Mouse (Mus musculus) embryonic stem cell, embryonic (primary cell): ENCODE results near the gene 1520401A03Rik.

ENCODE experiments used
- CTCF ChIA-PET, 4 experiments: fragments of 300-600 bp in 2 of 4; fragments of 350-600 bp in 2 of 4; sonication (Branson Sonifier 250); formaldehyde crosslinking; loops; one replicate each; lab custom pipeline; 2022; ENCODE audit warnings: inconsistent platforms in 2 of 4; lab: Charles Lee
- POLR2A ChIA-PET, 4 experiments: fragments of 300-600 bp in 2 of 4; fragments of 350-600 bp in 2 of 4; sonication (Branson Sonifier 250); formaldehyde crosslinking; loops; one replicate each; lab custom pipeline; 2022; ENCODE audit warnings: antibody characterized with exemption in 4 of 4, inconsistent platforms in 1 of 4; lab: Charles Lee

The 1520401A03Rik gene

GRCm38 (mm10) chr17:23738836-23739201 lies 16.2 kb upstream of the 1520401A03Rik start:
- POLR2A ChIA-PET, result interaction anchor here in 3 of 4 experiments (0.5 to 15.7 kb wide), 15 partner anchors 7 to 248 kb away, joined by 3 to 197 read pairs (median 4); partner anchors contain the start of genes 1520401A03Rik (in 2 of the 3), Pkmyt1 (in 2 of the 3), Prss32 (in 2 of the 3) and Prss41 (in 2 of the 3)

DNA sequence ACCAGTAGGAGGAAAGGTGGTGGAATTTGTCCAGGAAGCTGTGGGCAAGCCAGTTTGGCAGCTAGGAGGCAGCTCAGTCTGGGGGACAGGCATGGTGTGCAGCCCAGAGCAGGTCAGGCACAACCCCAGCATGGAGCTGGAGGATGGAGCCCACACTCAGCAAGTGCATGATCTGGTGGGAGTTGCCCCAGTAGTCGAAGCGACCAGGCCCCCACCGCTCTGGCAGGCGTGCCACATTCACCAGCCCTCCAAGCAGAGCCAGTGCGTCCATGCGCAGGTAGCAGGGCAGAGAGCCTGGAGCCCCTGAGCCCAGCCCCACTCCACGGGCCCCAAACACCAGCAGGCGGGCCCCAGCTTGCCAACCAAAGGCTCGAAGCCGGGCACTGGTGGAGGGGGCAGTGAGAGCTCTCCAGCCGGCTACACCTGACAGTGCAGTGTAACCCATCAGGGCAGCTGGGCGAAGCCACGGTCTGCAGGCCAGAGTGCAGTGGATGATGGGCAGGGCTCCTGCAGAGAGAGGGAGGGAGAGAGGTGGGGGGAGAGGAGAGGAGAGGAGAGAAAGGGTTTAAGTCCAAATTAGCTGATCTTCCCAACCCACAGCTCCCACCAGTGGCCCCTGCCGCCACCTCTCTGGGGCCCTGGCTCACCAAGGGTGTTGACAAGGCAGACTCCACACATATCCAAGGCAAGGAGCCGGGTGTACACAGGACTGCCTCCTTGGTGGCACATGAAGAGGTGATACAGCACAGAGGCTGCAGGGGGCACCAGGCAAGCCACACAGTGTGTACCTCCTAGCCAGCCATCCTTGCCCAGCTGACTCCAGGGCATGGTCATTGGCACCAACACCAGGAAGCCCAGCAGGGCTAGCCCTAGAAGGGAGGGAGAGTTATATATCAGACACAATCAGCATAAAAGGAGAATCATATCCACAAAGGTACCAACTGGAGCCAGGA lies 15.2 kb upstream of the 1520401A03Rik start:
- ChIA-PET POLR2A (interaction anchor here in 3 of 4 experiments (0.7 to 15.7 kb wide), 12 partner anchors 8 to 137 kb away, joined by 3 to 197 read pairs (median 4); partner anchors contain the start of genes 1520401A03Rik (in 2 of the 3), Pkmyt1 (in 2 of the 3), Prss32 (in 1 of the 3) and Prss41 (in 1 of the 3)), CTCF (interaction anchor here (0.5 to 3.2 kb wide), 14 partner anchors 9 to 757 kb away, joined by 3 to 29 read pairs (median 4); partner anchors contain the start of gene Prss41 (in 1 of the 4))

More at GRCm38 (mm10) chr17:23738836-23739201, 16.2 kb upstream of the 1520401A03Rik start:
- CTCF ChIA-PET, result interaction anchor here in 3 of 4 experiments (0.6 to 3.2 kb wide), 16 partner anchors 9 to 756 kb away, joined by 3 to 29 read pairs (median 4); partner anchors contain the start of genes Prss32 (in 2 of the 3) and Prss41 (in 2 of the 3)

- ChIA-PET POLR2A (interaction anchor here (0.5 to 15.7 kb wide), 11 partner anchors 9 to 507 kb away, joined by 3 to 197 read pairs (median 3); partner anchors contain the start of genes 1520401A03Rik (in 1 of the 4), Pkmyt1 (in 1 of the 4), Prss32 (in 1 of the 4) and Prss41 (in 1 of the 4)), CTCF (interaction anchor here in 1 of 4 experiments (2.4 kb wide), 1 partner anchor 109 kb away, joined by 5 read pairs; the partner anchor contains the start of gene Prss32)
These were observed 11.8 kb upstream of the 1520401A03Rik start for GRCm38 (mm10) chr17:23734341-23734740.

- CTCF ChIA-PET, result interaction anchor here in 1 of 4 experiments (1.4 kb wide), 1 partner anchor 18 kb away, joined by 4 read pairs; no protein-coding TSS in a partner anchor
- POLR2A ChIA-PET, result interaction anchor here in 3 of 4 experiments (1.1 to 16.9 kb wide), 4 partner anchors 10 to 99 kb away, joined by 3 to 197 read pairs (median 43); partner anchors contain the start of genes Paqr4 (in 3 of the 3), Elob (in 1 of the 3) and Kremen2 (in 1 of the 3)
These were observed 7.9 kb upstream of the 1520401A03Rik start for GRCm38 (mm10) chr17:23730441-23730840.

GRCm38 (mm10) chr17:23726758-23727142 lies 4.2 kb upstream of the 1520401A03Rik start:
- ChIA-PET CTCF (interaction anchor here in 3 of 4 experiments (0.5 to 2.8 kb wide), 10 partner anchors 12 to 123 kb away, joined by 3 to 14 read pairs (median 4); partner anchors contain the start of genes Prss32 (in 3 of the 3) and Prss41 (in 3 of the 3)), POLR2A (interaction anchor here in 3 of 4 experiments (0.8 to 16.9 kb wide), 29 partner anchors 10 to 186 kb away, joined by 3 to 197 read pairs (median 4); partner anchors contain the start of genes Paqr4 (in 2 of the 3), Flywch2 (in 1 of the 3), Kremen2 (in 1 of the 3) and Prss32 (in 1 of the 3))

DNA sequence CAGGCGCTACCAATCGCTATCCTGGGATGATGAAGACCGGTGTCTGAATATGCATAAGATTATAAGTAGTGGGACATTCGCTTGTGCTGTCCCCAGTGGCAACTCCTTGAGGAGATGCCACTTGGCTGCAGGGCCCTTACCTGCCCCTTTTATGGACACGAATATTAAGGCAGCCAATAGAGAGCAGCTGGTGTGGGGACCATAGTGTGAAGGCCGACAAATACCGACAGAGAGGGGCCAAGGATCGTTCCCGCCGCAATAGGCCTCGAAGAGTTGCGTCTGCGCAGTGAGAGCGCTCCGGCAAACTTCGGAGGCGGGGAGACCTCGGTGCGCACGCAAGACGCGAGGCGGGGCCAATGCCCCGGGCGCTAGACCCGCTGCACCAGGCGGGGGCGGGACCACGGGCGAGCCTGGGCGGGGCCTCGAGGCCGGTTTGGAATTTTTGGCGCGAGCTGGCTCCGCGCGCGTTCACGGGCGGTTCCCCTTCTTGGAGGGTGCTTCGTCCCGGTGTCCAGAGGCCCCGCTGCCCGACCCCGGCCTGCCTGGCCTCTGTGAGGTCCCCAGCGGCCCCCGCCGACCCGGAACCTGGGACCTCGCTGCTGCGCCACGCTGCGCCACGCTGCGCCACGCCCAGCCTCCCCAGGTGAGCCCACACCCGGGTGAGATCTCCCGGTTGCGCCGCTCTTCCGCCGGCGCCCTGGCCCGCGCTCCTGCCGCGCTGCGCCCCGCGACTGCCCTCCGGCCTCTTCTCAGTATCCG lies 3.6 kb upstream of the 1520401A03Rik start, which contains the start of gene Pkmyt1:
Gene Pkmyt1 (plus strand): TSS at position 338 of the 759 bp plus-strand sequence.
- ChIA-PET POLR2A (interaction anchor here (0.6 to 16.9 kb wide), 42 partner anchors 8 to 185 kb away, joined by 3 to 197 read pairs (median 4); partner anchors contain the start of genes Paqr4 (in 3 of the 4), Kremen2 (in 1 of the 4), Prss32 (in 1 of the 4) and Prss41 (in 1 of the 4)), CTCF (interaction anchor here in 3 of 4 experiments (0.5 to 2.8 kb wide), 12 partner anchors 20 to 123 kb away, joined by 3 to 14 read pairs (median 3); partner anchors contain the start of genes Prss32 (in 3 of the 3) and Prss41 (in 3 of the 3))

DNA sequence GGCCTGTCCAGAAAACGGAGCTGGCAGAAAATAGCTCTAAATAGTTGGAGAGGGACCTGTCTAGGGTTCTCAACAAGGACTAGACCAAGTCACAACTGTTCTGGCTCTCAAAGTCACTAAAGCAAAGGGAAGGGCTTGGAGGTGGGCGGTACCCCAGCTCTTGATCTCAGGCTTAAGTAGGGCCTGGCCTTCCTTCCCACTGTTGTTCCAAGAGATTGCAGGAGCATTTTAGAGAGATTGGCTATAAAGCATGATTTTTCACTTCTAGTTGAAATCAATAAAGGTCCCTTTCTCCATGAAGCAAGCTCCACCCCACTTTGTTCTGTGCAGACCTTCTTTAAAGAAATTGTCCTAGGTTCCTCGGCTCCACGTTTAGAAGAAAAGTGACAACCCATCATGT lies 2.9 kb upstream of the 1520401A03Rik start:
- POLR2A ChIA-PET, result interaction anchor here in 3 of 4 experiments (0.6 to 16.9 kb wide), 27 partner anchors 8 to 166 kb away, joined by 3 to 197 read pairs (median 4); partner anchors contain the start of genes Paqr4 (in 3 of the 3), Kremen2 (in 1 of the 3) and Tnfrsf12a (in 1 of the 3)

GRCm38 (mm10) chr17:23721886-23722285 lies 697 bp downstream of the 1520401A03Rik start:
- ChIA-PET CTCF (interaction anchor here (0.5 to 4.3 kb wide), 8 partner anchors 15 to 272 kb away, joined by 3 to 24 read pairs (median 4); partner anchors contain the start of genes Prss32 (in 1 of the 4) and Prss41 (in 1 of the 4)), POLR2A (interaction anchor here in 2 of 4 experiments (1.1 to 16.9 kb wide), 7 partner anchors 15 to 123 kb away, joined by 3 to 197 read pairs (median 4); partner anchors contain the start of genes Paqr4 (in 2 of the 2), Flywch1 (in 1 of the 2), Kremen2 (in 1 of the 2) and Zfp13 (in 1 of the 2))

More for the DNA sequence above, 2.9 kb upstream of the 1520401A03Rik start:
- CTCF ChIA-PET, result interaction anchor here in 3 of 4 experiments (0.5 to 2.8 kb wide), 7 partner anchors 22 to 122 kb away, joined by 3 to 14 read pairs (median 4); partner anchors contain the start of genes Prss32 (in 2 of the 3) and Prss41 (in 2 of the 3)

- CTCF ChIA-PET, result interaction anchor here in 3 of 4 experiments (0.9 to 4.3 kb wide), 7 partner anchors 13 to 159 kb away, joined by 3 to 24 read pairs (median 5); no protein-coding TSS in a partner anchor
- POLR2A ChIA-PET, result interaction anchor here in 1 of 4 experiments (0.6 to 16.9 kb wide), 2 partner anchors 22 to 45 kb away, joined by 3 to 197 read pairs; partner anchors contain the start of genes Kremen2 and Paqr4
These were observed 3.1 kb downstream of the 1520401A03Rik start for GRCm38 (mm10) chr17:23719455-23719854.

DNA sequence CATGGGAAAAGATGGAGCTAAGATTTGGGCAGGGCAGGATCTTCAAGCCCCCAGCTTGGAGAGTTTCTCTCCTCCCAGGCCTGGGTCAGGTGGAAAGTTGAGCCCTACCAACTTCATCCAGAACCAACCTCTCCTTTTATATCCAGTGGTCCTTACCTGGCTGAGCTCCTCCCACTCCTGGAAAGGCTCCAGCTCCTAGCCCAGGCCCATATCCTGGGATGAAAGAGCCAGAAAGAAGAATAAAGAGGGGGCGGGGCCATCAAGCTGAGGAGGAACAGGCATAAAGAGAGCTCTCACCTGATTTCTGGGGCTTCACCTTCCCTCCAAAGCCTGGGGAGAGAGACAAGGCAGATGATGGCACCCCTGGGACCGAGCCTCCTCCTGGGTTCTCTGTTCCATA lies 5.6 kb downstream of the 1520401A03Rik start:
- CTCF ChIA-PET, result interaction anchor here (0.6 to 2.7 kb wide), 4 partner anchors 11 to 107 kb away, joined by 3 to 13 read pairs (median 5); no protein-coding TSS in a partner anchor
- POLR2A ChIA-PET, result interaction anchor here in 2 of 4 experiments (0.6 to 16.9 kb wide), 8 partner anchors 9 to 118 kb away, joined by 3 to 197 read pairs (median 4); partner anchors contain the start of genes Pkmyt1 (in 2 of the 2), Cldn9 (in 1 of the 2), Kremen2 (in 1 of the 2) and Paqr4 (in 1 of the 2)

DNA sequence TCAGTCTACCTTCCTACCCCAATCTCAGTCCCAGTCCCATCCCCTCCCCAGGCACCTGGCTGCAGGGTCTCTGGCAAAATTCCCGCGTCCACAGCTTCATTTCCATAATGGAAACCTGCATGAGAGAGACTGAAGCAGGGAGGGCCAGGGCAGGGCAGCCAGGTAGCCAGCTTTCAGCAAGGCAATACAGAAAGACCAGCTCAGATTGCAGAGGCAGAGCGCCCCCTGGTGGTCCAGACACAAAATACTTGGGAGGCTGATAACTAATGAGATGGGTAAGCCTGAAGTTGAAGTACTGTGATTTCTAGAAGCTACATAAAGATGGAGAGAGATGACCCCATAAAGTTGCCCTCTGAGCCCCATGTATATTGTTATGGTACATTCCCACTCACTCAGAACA lies 16.4 kb downstream of the 1520401A03Rik start:
- ChIA-PET POLR2A (interaction anchor here in 3 of 4 experiments (0.5 to 2.5 kb wide), 20 partner anchors 10 to 139 kb away, joined by 3 to 7 read pairs (median 3); partner anchors contain the start of gene 1520401A03Rik (in 1 of the 3)), CTCF (interaction anchor here (0.5 to 5.6 kb wide), 91 partner anchors 8 to 967 kb away, joined by 3 to 47 read pairs (median 5); partner anchors contain the start of genes Bicdl2 (in 3 of the 4), Cldn9 (in 3 of the 4), Mmp25 (in 3 of the 4) and 1520401A03Rik (in 2 of the 4))

DNA sequence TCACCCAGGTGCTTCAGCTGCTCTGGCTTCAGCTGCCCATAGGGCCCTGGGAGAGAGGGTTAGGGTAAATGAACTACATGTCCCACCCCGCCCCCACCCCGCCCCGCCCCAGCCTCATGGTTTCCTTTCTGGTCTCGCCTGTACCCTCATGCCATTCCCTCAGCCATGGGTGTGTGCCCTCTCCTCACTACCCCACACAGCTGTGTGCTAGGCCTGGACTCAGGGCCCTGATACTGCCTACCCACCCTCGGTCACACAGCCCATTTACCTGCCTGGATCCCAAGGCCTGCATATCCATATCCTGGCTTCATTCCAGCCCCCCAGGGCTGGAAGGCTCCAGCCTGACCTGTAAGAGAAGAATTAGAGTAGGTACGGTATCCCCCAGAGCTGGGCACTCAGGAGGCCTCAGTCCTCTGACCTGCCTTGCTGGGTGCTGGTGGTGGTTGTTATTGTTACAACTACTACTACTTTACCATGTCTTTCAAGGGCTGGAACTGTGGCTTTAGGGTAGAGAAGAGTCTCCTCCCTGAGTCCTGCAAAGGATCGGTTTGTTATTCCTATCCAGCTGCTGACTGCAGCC lies 17.0 kb downstream of the 1520401A03Rik start:
- CTCF ChIA-PET, result interaction anchor here (0.5 to 5.6 kb wide), 86 partner anchors 7 to 966 kb away, joined by 3 to 47 read pairs (median 5); partner anchors contain the start of genes Bicdl2 (in 3 of the 4), Cldn9 (in 3 of the 4), Mmp25 (in 3 of the 4) and 1520401A03Rik (in 2 of the 4)
- POLR2A ChIA-PET, result interaction anchor here in 3 of 4 experiments (0.5 to 2.1 kb wide), 16 partner anchors 9 to 138 kb away, joined by 3 to 7 read pairs (median 4); partner anchors contain the start of gene 1520401A03Rik (in 1 of the 3)

GRCm38 (mm10) chr17:23704741-23705140 lies 17.8 kb downstream of the 1520401A03Rik start:
- ChIA-PET CTCF (interaction anchor here (0.6 to 5.6 kb wide), 10 partner anchors 21 to 74 kb away, joined by 3 to 47 read pairs (median 5); partner anchors contain the start of genes Bicdl2 (in 1 of the 4) and Cldn9 (in 1 of the 4)), POLR2A (interaction anchor here in 2 of 4 experiments (0.7 to 2.1 kb wide), 3 partner anchors 35 to 54 kb away, joined by 3 to 6 read pairs (median 4); no protein-coding TSS in a partner anchor)

GRCm38 (mm10) chr17:23703301-23703700 lies 19.3 kb downstream of the 1520401A03Rik start:
- CTCF ChIA-PET, result interaction anchor here in 3 of 4 experiments (0.5 to 5.6 kb wide), 7 partner anchors 23 to 1576 kb away, joined by 3 to 47 read pairs (median 3); partner anchors contain the start of gene Pkmyt1 (in 1 of the 3)
- POLR2A ChIA-PET, result interaction anchor here in 3 of 4 experiments (0.6 to 1.2 kb wide), 5 partner anchors 18 to 37 kb away, joined by 3 to 4 read pairs (median 3); no protein-coding TSS in a partner anchor
